Mouse (Mus musculus) neural tube, embryonic 11.5 days (tissue): ENCODE measurements around the gene Rtcb. TPM values are rescaled to one million over a fixed set of nuclear protein-coding genes. Genes with fewer than 3 reads are reported as not detected.

Experiments
- ATAC-seq: fragments of 200-750 bp; cut with Nextera tagmentation; 2 replicates; pipeline ENCODE4 v1.8.0; 2017; ENCODE audit warnings: moderate number of reproducible peaks, mild to moderate bottlenecking, moderate TSS enrichment, moderate library complexity; ENCODE audit not compliant: insufficient read depth, low FRiP score, low TSS enrichment
- DNase-seq: peaks from one replicate; pipeline ENCODE4 v3.0.0-alpha.2; 2015; ENCODE audit warnings: low spot score
- H3K27ac ChIP-seq: fragments of 300-500 bp; sonication (generic); 2 replicates; pipeline ENCODE4 v1.5.1; 2014; ENCODE audit warnings: low read depth, mild to moderate bottlenecking, low read length
- H3K27me3 ChIP-seq: fragments of 300-500 bp; sonication (generic); 2 replicates; pipeline ENCODE4 v1.6.1; 2014; ENCODE audit warnings: mild to moderate bottlenecking, low read length, mixed read lengths; ENCODE audit not compliant: control insufficient read depth, insufficient read depth
- H3K36me3 ChIP-seq: fragments of 300-500 bp; sonication (generic); 2 replicates; pipeline ENCODE4 v1.6.1; 2014; ENCODE audit warnings: mild to moderate bottlenecking, low read length, moderate library complexity, mixed read lengths; ENCODE audit not compliant: control insufficient read depth, insufficient read depth
- H3K4me1 ChIP-seq: fragments of 300-500 bp; sonication (generic); 2 replicates; pipeline ENCODE4 v1.6.1; 2014; ENCODE audit warnings: low read length, mixed read lengths; ENCODE audit not compliant: control insufficient read depth, insufficient read depth
- H3K4me2 ChIP-seq: fragments of 300-500 bp; sonication (generic); 2 replicates; pipeline ENCODE4 v1.6.1; 2014; ENCODE audit warnings: low read depth, mild to moderate bottlenecking, moderate library complexity
- H3K4me3 ChIP-seq: fragments of 300-500 bp; sonication (generic); 2 replicates; pipeline ENCODE4 v1.5.1; 2014; ENCODE audit warnings: low read depth, low read length
- H3K9ac ChIP-seq: fragments of 300-500 bp; sonication (generic); 2 replicates; pipeline ENCODE4 v1.6.1; 2014; ENCODE audit warnings: mild to moderate bottlenecking, low read length
- H3K9me3 ChIP-seq: fragments of 300-500 bp; sonication (generic); 2 replicates; pipeline ENCODE4 v1.6.1; 2016; ENCODE audit warnings: low read length; ENCODE audit not compliant: control insufficient read depth
- WGBS: fragments of 180-500 bp; shearing (Covaris S2); extraction: QIAGEN DNeasy Blood & Tissue Kit; methylation state at CpG from one replicate; pipeline ENCODE4 v1.1.7; 2014; 5-methylcytosine and 5-hydroxymethylcytosine counted together
- polyA plus RNA-seq: library from polyadenylated mRNA; unstranded; fragments of >200 nt; fragmentation: Nextera tagmentation; extraction: Ambion mirVana; gene quantifications from 2 replicates; pipeline ENCODE4 v1.2.1, GENCODE M21; 2014

Rtcb gene
- polyA plus RNA-seq, 1 experiment from 2014 or later, result 194 TPM

- no peaks in the 10 kb centered on the region for H3K36me3 ChIP-seq
- WGBS, result 3% methylated on average over 23 of the region's 23 CpGs
- peak; percentile 37 for DNase-seq
- H3K27me3 ChIP-seq, result peaks cover 5% of the 10 kb centered on the region; the same call in 1 of the 2 replicates
- no peaks in the 10 kb centered on the region; the same call in 1 of the 2 replicates for H3K4me1 ChIP-seq
- peak within 1 kb of the TSS; percentile 64 for H3K9ac ChIP-seq
- H3K27ac ChIP-seq, result no peak within 1 kb of the TSS
- no peaks in the 10 kb centered on the region for H3K9me3 ChIP-seq
- peak within 1 kb of the TSS; percentile 82 for H3K4me2 ChIP-seq
- H3K4me3 ChIP-seq, result peak within 1 kb of the TSS; percentile 49
- ATAC-seq, result no peak
Measured at GRCm38 (mm10) chr10:85927676-85928445, 29.8 kb downstream of the Rtcb start, which contains the start of gene Ascl4. Gene Ascl4 (plus strand): TSS chr10:85927681.

GRCm38 (mm10) chr10:85916498-85917309, 40.9 kb downstream of the Rtcb start, which contains the start of gene Prdm4:
Gene Prdm4 (minus strand): TSS chr10:85917142.
- under 1% methylated on average over 72 of the region's 90 CpGs for WGBS
- Histone ChIP-seq H3K27me3 (no peaks in the 10 kb centered on the region), H3K36me3 (peaks cover 6% of the 10 kb centered on the region), H3K4me3 (peak within 1 kb of the TSS; percentile 97), H3K4me1 (peaks cover 8% of the 10 kb centered on the region; the same call in 1 of the 2 replicates), H3K9me3 (no peaks in the 10 kb centered on the region), H3K27ac (peak within 1 kb of the TSS; percentile 65), H3K9ac (peak within 1 kb of the TSS; percentile 87), H3K4me2 (peak within 1 kb of the TSS; percentile 77)
- DNase-seq, result peak; percentile 99
- ATAC-seq, result peak; percentile 98

Other genes starting within 250 kb of the Rtcb start
- gene Pwp1, start 128.3 kb downstream of the Rtcb start, polyA plus RNA-seq, result 92.1 and 98.8 TPM in 2 replicates
- 40.7 and 45.1 TPM in 2 replicates for gene Prdm4, start 40.7 kb downstream of the Rtcb start, polyA plus RNA-seq
- gene Ascl4, start 30.1 kb downstream of the Rtcb start, polyA plus RNA-seq, result 0.23 and 0.97 TPM in 2 replicates
- 0.14 TPM in 1 of 2 replicates, not detected in the other for gene Bpifc, start 54.1 kb upstream of the Rtcb start, polyA plus RNA-seq
- 22.9 and 24.0 TPM in 2 replicates for gene Fbxo7, start 64.1 kb upstream of the Rtcb start, polyA plus RNA-seq